In genomic region chr7:134566322-134566721, GRCm38 (mm10) we compare ENCODE assay signal across 8 mouse cellular contexts.
DNase-seq lines count a peak whose midpoint lies in the region.
"Had no signal": no experiment of that assay in that cellular context is flagged by ENCODE, and none has a peak within 500 bp of the region (broad histone marks: within the 10 kb centered on the region; RNA-seq: fewer than 3 reads in every experiment).

No protein-coding gene starts in this region.

- H3K27me3 ChIP-seq in splenic B cell, adult 2 months (ENCODE audit: control insufficient read depth, insufficient read depth, low read length, poor library complexity, severe bottlenecking): no peaks in the 10 kb centered on the region
- H3K27me3 ChIP-seq: stomach, embryonic 15.5 days had no signal

- peak; percentile 1 for DNase-seq in A20 (ENCODE audit: low read depth, low spot score)
- peak; percentile 69 for DNase-seq in ES-CJ7 (ENCODE audit: low read depth, low spot score)
- peak; percentile 22 for DNase-seq in cerebellum, adult 9-10 months
- peak; percentile 36 to 56 for DNase-seq in gastrocnemius, postnatal 4 days (ENCODE audit: low spot score in 2 of 2)
- peak; percentile 37 to 77 for DNase-seq in layer of hippocampus, adult 8-10 months (ENCODE audit: low spot score in 2 of 2)
- DNase-seq in lung, postnatal 14 days: peak; percentile 90
- peak; percentile 21 for DNase-seq in splenic B cell, adult 2 months (ENCODE audit: low read depth, low spot score)

- no peaks in the 10 kb centered on the region for H3K36me3 ChIP-seq in splenic B cell, adult 2 months (ENCODE audit: control insufficient read depth, insufficient read depth, low read length, poor library complexity, severe bottlenecking)
- H3K36me3 ChIP-seq: stomach, embryonic 15.5 days had no signal

Comparison
In these comparisons a context has a peak if more than half of its experiments do, and no peak if none do; other contexts are left out.
1. Peak in every context shown above with its lines: DNase-seq.
2. DNase-seq: peak in every context shown above with its lines; median percentile 90 in lung, postnatal 14 days; 69 in ES-CJ7; 57 in layer of hippocampus, adult 8-10 months; 46 in gastrocnemius, postnatal 4 days; 22 in cerebellum, adult 9-10 months; 21 in splenic B cell, adult 2 months; 1 in A20.